Mouse (Mus musculus): ENCODE measurements around the gene Tsku.

DNA sequence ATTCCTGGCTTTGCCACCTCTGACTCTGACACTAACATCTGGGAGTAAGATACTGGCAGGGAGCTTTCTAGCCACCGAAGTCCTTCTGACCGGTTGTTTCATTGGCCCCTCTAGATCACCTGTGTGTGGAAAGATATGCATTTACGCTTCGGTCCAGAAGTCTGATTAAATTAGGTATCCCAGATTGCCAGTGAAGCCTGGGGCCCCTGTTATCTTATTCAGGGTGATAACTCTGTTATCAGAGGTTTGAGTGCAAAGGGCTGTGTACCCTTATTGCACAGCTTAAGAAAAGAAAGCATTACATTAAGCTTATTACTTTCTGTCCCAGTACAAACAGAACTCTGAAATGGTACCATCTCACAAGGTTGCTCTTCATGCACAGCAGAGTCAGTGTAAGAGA is 18.1 kb upstream of the Tsku start:
- TF ChIP-seq POLR2A (IDR thresholded peaks at IDR 0.05; ENCODE audit: insufficient read length, low read depth) (no peak), MAX (IDR thresholded peaks at IDR 0.05; ENCODE audit: low read depth) (no peak), POLR2AphosphoS2 (IDR thresholded peaks at IDR 0.05; ENCODE audit: insufficient read length, low read depth) (no peak), MYOG (IDR thresholded peaks at IDR 0.05; ENCODE audit: control insufficient read depth in 1 of 3, insufficient read depth in 1 of 3, insufficient read length in 2 of 3, low read depth in 2 of 3) (no peak), TCF12 (IDR thresholded peaks at IDR 0.05; ENCODE audit: insufficient read depth, poor library complexity, severe bottlenecking) (no peak), USF1 (IDR thresholded peaks at IDR 0.05; ENCODE audit: low read depth) (no peak), REST (IDR thresholded peaks at IDR 0.05; ENCODE audit: insufficient read depth, insufficient read length) (no peak), CEBPB (IDR thresholded peaks at IDR 0.05; ENCODE audit: insufficient read depth, poor library complexity, severe bottlenecking) (no peak)

Data from myocyte (in vitro differentiated cells).